Mouse (Mus musculus): Measurements from ENCODE around the gene Adck1. TPM values are rescaled to one million over a fixed set of nuclear protein-coding genes. Genes with fewer than 3 reads are reported as not detected.

Adck1 gene
- polyA plus RNA-seq, 1 experiment from 2014 or later: 12.5 TPM

DNA sequence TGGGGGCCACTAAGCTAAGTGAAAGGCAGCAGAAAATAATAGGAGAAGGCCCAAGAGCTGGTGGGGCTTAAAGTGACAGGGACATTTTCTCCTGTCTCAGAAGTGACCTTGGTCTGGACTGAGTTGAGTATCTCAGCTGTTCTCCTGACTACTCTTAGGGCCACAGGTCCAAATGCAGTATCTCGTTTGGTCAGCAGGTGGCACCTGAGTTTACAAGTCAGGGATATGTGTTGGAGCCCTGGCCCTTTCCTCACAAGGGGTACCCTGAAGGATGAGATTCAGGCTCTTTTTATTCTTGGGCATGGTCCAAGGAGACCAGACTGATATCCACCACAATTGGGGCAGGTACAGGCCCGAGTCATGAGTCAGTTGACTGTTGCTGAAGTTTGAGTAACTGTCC, 44.8 kb downstream of the Adck1 start:
- Histone ChIP-seq H3K27me3 (ENCODE audit: control insufficient read depth, insufficient read depth, low read length) (no peaks in the 10 kb centered on the region), H3K4me1 (ENCODE audit: control insufficient read depth, insufficient read depth, low read length) (no peaks in the 10 kb centered on the region), H3K9ac (replicated peaks; ENCODE audit: low read length) (no peak overlapping the region), H3K27ac (replicated peaks; ENCODE audit: low read depth, low read length) (no peak overlapping the region), H3K4me3 (ENCODE audit: low read depth, low read length) (no peak overlapping the region), H3K4me2 (ENCODE audit: low read depth, low read length) (no peak overlapping the region), H3K9me3 (replicated peaks; ENCODE audit: control insufficient read depth, low read length) (no peaks in the 10 kb centered on the region), H3K36me3 (replicated peaks; ENCODE audit: control insufficient read depth, insufficient read depth, low read depth, low read length) (no peaks in the 10 kb centered on the region)
- WGBS: 23% methylated on average over 2 of the region's 2 CpGs
- DNase-seq (ENCODE audit: low spot score) (peak; percentile 70), ATAC-seq (replicated peaks; ENCODE audit: insufficient number of reproducible peaks, low FRiP score, low TSS enrichment, low read depth) (peak; percentile 37; the same call in 1 of the 2 replicates)

DNA sequence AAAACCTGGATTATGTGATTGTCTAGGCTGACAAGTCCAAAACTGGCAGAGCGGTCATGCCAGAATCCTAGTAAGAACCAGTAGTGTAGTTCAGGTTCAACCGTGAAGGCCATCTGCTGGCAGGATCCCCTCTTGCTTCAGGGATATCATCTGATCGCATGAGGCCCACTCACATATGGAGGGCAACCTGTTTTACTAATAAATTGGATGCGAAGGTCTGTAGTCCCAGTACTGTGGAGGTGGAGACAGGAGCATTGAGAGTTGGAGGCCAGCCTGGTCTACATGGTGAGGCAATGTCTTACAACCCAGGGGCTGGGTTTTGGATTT, 47.6 kb downstream of the Adck1 start:
- Histone ChIP-seq H3K4me3 (ENCODE audit: low read depth, low read length) (no peak overlapping the region), H3K27me3 (ENCODE audit: control insufficient read depth, insufficient read depth, low read length) (no peaks in the 10 kb centered on the region), H3K9ac (replicated peaks; ENCODE audit: low read length) (no peak overlapping the region), H3K4me2 (ENCODE audit: low read depth, low read length) (no peak overlapping the region), H3K27ac (replicated peaks; ENCODE audit: low read depth, low read length) (no peak overlapping the region), H3K9me3 (replicated peaks; ENCODE audit: control insufficient read depth, low read length) (no peaks in the 10 kb centered on the region), H3K4me1 (ENCODE audit: control insufficient read depth, insufficient read depth, low read length) (no peaks in the 10 kb centered on the region), H3K36me3 (replicated peaks; ENCODE audit: control insufficient read depth, insufficient read depth, low read depth, low read length) (no peaks in the 10 kb centered on the region)
- DNase-seq (ENCODE audit: low spot score): peak; percentile 3
- no peak for ATAC-seq (replicated peaks; ENCODE audit: insufficient number of reproducible peaks, low FRiP score, low TSS enrichment, low read depth)
- 89% methylated on average over 4 of the region's 4 CpGs for WGBS

DNA sequence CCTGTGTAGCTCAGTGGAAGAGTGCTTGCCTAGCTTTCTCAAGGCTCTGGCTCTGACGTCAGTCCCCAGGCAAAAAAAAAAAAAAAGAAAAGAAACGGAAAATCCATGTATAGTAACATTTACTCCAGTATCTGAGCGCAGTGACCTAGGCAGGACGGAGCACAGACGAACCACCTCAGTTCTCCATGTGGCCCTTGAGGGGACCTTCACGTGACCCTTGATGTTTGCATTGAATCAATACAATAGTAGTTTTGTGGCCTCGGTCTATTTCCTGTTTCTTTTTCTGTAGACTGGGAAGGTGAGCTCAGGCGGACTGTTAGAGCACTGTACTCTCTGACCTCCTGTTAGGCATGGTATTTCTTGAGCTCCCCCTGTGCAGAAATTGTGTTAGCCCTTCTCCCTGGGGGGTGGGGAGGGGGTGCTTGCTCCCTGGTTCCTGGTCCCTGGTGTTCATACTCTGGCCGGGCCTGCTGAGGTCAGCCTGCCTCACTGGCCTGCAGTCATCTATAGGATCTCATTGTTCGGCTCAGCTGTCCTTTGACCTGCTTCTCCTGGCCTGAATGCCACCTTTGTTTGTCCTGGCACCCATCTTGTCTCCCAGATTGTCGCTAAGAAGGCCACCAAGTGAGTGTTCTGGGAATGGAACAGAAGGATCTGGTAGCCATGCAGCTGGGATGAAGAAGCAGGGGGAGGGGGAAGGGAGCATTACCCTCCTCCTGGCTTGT, 48.1 kb downstream of the Adck1 start:
- WGBS: 33% methylated on average over 11 of the region's 11 CpGs
- Histone ChIP-seq H3K4me2 (ENCODE audit: low read depth, low read length) (no peak overlapping the region), H3K27ac (replicated peaks; ENCODE audit: low read depth, low read length) (no peak overlapping the region), H3K9me3 (replicated peaks; ENCODE audit: control insufficient read depth, low read length) (no peaks in the 10 kb centered on the region), H3K4me3 (ENCODE audit: low read depth, low read length) (no peak overlapping the region), H3K9ac (replicated peaks; ENCODE audit: low read length) (no peak overlapping the region), H3K4me1 (ENCODE audit: control insufficient read depth, insufficient read depth, low read length) (no peaks in the 10 kb centered on the region), H3K36me3 (replicated peaks; ENCODE audit: control insufficient read depth, insufficient read depth, low read depth, low read length) (no peaks in the 10 kb centered on the region), H3K27me3 (ENCODE audit: control insufficient read depth, insufficient read depth, low read length) (no peaks in the 10 kb centered on the region)
- no peak for DNase-seq (ENCODE audit: low spot score)
- no peak for ATAC-seq (replicated peaks; ENCODE audit: insufficient number of reproducible peaks, low FRiP score, low TSS enrichment, low read depth)

DNA sequence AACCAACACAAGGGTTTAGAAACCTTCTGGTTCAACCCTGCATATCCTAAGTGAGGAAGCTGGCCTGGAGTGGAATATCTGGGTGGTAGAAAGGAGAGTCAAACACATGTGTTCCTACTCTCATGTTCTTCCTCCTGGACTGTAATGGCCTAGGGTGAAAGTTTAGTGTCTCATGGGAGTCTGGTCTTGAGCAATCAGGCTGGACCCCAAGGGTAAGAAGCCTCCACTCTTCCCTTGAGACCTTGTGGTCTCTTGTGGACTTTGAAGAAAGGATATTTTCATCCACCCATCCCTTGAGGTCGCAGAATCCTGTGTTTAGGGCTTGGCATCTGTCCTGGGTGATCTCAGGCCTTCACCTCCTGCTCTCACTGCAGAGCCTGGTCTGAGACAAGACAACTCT, 52.9 kb downstream of the Adck1 start:
- no peak for ATAC-seq (replicated peaks; ENCODE audit: insufficient number of reproducible peaks, low FRiP score, low TSS enrichment, low read depth)
- Histone ChIP-seq H3K36me3 (replicated peaks; ENCODE audit: control insufficient read depth, insufficient read depth, low read depth, low read length) (no peaks in the 10 kb centered on the region), H3K4me1 (ENCODE audit: control insufficient read depth, insufficient read depth, low read length) (no peaks in the 10 kb centered on the region), H3K27me3 (ENCODE audit: control insufficient read depth, insufficient read depth, low read length) (no peaks in the 10 kb centered on the region), H3K27ac (replicated peaks; ENCODE audit: low read depth, low read length) (no peak overlapping the region), H3K4me3 (ENCODE audit: low read depth, low read length) (no peak overlapping the region), H3K9me3 (replicated peaks; ENCODE audit: control insufficient read depth, low read length) (no peaks in the 10 kb centered on the region), H3K9ac (replicated peaks; ENCODE audit: low read length) (no peak overlapping the region), H3K4me2 (ENCODE audit: low read depth, low read length) (no peak overlapping the region)
- DNase-seq (ENCODE audit: low spot score): no peak
- WGBS: 84% methylated on average over 1 of the region's 1 CpGs

DNA sequence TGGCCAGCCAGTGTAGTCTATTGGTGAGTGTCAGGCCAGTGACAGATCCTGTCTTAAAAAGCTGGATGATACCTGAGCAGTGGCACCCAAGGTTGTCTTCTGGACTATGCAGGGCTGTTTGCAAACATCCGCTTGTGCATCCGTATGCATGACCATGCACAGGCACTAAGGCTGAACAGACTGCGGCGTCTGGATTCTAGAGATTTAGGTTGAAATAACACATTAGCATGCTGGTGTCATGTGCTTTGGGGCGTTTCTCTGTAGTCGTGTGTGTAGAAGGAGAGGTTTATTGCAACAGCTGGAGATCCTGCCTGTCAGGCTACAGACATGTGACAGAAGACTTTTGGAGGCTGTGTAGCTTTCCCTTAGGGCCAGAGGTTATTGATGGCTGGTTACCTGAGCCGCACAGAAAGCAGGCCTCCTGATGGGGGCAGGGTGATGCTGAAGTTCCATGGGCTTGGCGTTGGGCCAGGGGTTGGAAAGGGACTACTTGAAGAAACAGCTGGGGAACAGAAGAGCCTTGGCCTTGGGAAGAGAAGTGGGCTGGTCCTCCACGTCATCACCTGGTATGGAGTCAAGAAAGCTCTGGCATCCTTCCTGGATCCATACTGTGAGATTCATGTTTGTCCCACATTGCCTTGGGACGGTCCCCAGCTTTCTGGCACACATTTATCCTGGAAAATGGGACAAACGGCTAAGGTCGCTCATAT, 59.7 kb downstream of the Adck1 start:
- Histone ChIP-seq H3K9ac (replicated peaks; ENCODE audit: low read length) (no peak overlapping the region), H3K9me3 (replicated peaks; ENCODE audit: control insufficient read depth, low read length) (no peaks in the 10 kb centered on the region), H3K4me1 (ENCODE audit: control insufficient read depth, insufficient read depth, low read length) (no peaks in the 10 kb centered on the region), H3K36me3 (replicated peaks; ENCODE audit: control insufficient read depth, insufficient read depth, low read depth, low read length) (no peaks in the 10 kb centered on the region), H3K27me3 (ENCODE audit: control insufficient read depth, insufficient read depth, low read length) (no peaks in the 10 kb centered on the region), H3K4me3 (ENCODE audit: low read depth, low read length) (no peak overlapping the region), H3K27ac (replicated peaks; ENCODE audit: low read depth, low read length) (no peak overlapping the region), H3K4me2 (ENCODE audit: low read depth, low read length) (no peak overlapping the region)
- ATAC-seq (replicated peaks; ENCODE audit: insufficient number of reproducible peaks, low FRiP score, low TSS enrichment, low read depth) (no peak), DNase-seq (ENCODE audit: low spot score) (no peak)
- 75% methylated on average over 12 of the region's 12 CpGs for WGBS

DNA sequence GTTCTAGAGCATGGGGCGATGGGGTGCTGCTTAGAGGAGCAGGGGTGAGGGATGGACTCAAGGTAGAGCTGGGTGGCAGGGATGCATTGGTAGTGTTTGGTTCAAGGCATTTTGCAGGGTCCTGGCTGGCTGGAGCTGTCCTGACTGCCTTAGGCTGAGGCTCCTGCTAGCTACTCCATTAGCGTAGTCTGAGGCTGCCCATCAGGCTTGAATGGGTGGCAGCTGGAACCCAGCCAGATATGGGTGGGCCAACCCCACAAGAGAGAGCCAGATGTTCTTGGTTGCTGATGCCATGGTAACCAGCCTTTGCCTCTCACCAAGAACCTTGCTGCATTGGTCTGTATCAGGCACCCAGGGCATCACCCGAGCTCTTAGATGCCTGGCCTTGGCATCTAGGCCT, 66.6 kb downstream of the Adck1 start:
- H3K4me3 ChIP-seq (ENCODE audit: low read depth, low read length): no peak overlapping the region
- no peak overlapping the region for H3K9ac ChIP-seq (replicated peaks; ENCODE audit: low read length)
- no peaks in the 10 kb centered on the region for H3K36me3 ChIP-seq (replicated peaks; ENCODE audit: control insufficient read depth, insufficient read depth, low read depth, low read length)
- no peak for DNase-seq (ENCODE audit: low spot score)
- H3K4me1 ChIP-seq (ENCODE audit: control insufficient read depth, insufficient read depth, low read length): no peaks in the 10 kb centered on the region
- H3K9me3 ChIP-seq (replicated peaks; ENCODE audit: control insufficient read depth, low read length): no peaks in the 10 kb centered on the region
- ATAC-seq (replicated peaks; ENCODE audit: insufficient number of reproducible peaks, low FRiP score, low TSS enrichment, low read depth): 0 out of 2 replicates have a peak, but pooled peaks have one; percentile 54
- H3K27ac ChIP-seq (replicated peaks; ENCODE audit: low read depth, low read length): no peak overlapping the region
- 89% methylated on average over 3 of the region's 3 CpGs for WGBS
- no peak overlapping the region for H3K4me2 ChIP-seq (ENCODE audit: low read depth, low read length)
- H3K27me3 ChIP-seq (ENCODE audit: control insufficient read depth, insufficient read depth, low read length): no peaks in the 10 kb centered on the region

DNA sequence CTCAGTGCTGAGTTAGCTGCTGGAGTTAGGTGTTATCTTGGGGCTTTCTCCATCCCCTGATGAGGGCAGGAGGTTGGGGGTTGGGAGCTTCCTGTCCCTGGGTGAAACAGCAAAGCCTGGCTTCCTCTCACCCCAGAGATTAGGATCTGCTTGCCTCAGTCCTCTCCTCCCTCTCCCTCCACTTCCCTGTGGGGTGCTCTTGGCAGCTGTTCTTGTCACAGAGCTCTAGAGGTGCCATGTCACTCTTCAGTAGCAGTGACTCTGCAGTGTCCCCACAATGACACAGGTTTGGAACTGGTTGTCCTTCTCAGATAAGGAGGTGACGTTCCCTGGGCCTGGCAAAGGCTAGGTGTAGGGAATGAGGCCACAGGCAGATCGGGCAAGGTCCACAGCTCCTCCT, 68.4 kb downstream of the Adck1 start:
- no peak overlapping the region for H3K4me3 ChIP-seq (ENCODE audit: low read depth, low read length)
- DNase-seq (ENCODE audit: low spot score) (no peak), ATAC-seq (replicated peaks; ENCODE audit: insufficient number of reproducible peaks, low FRiP score, low TSS enrichment, low read depth) (no peak)
- H3K27me3 ChIP-seq (ENCODE audit: control insufficient read depth, insufficient read depth, low read length): no peaks in the 10 kb centered on the region
- H3K4me2 ChIP-seq (ENCODE audit: low read depth, low read length): no peak overlapping the region
- no peak overlapping the region for H3K27ac ChIP-seq (replicated peaks; ENCODE audit: low read depth, low read length)
- H3K9ac ChIP-seq (replicated peaks; ENCODE audit: low read length): no peak overlapping the region
- no peaks in the 10 kb centered on the region for H3K9me3 ChIP-seq (replicated peaks; ENCODE audit: control insufficient read depth, low read length)
- H3K4me1 ChIP-seq (ENCODE audit: control insufficient read depth, insufficient read depth, low read length): no peaks in the 10 kb centered on the region
- 81% methylated on average over 2 of the region's 2 CpGs for WGBS
- H3K36me3 ChIP-seq (replicated peaks; ENCODE audit: control insufficient read depth, insufficient read depth, low read depth, low read length): no peaks in the 10 kb centered on the region

DNA sequence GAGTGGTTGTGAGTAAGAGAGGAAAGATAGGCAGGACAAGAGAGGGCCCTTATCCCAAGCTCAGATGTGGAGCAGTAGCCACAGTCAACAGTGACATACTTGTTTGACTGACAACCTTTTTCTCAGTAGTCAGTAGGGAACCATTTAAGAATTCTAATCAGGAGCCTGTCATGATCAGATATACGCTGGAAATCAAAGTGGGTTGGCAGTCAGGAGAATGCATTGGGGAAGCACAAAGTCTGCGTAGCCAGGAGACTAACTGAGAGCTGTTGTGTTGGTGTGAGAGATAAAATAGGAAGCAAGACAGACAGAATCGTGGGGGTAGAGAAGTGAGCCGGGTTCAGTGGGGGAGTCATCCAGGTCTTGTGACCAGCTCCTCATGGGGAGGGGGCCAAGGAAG, 71.9 kb downstream of the Adck1 start:
- Histone ChIP-seq H3K4me2 (ENCODE audit: low read depth, low read length) (no peak overlapping the region), H3K36me3 (replicated peaks; ENCODE audit: control insufficient read depth, insufficient read depth, low read depth, low read length) (no peaks in the 10 kb centered on the region), H3K4me1 (ENCODE audit: control insufficient read depth, insufficient read depth, low read length) (no peaks in the 10 kb centered on the region), H3K9ac (replicated peaks; ENCODE audit: low read length) (no peak overlapping the region), H3K27me3 (ENCODE audit: control insufficient read depth, insufficient read depth, low read length) (no peaks in the 10 kb centered on the region), H3K27ac (replicated peaks; ENCODE audit: low read depth, low read length) (no peak overlapping the region), H3K4me3 (ENCODE audit: low read depth, low read length) (no peak overlapping the region), H3K9me3 (replicated peaks; ENCODE audit: control insufficient read depth, low read length) (no peaks in the 10 kb centered on the region)
- 87% methylated on average over 4 of the region's 4 CpGs for WGBS
- DNase-seq (ENCODE audit: low spot score) (no peak), ATAC-seq (replicated peaks; ENCODE audit: insufficient number of reproducible peaks, low FRiP score, low TSS enrichment, low read depth) (no peak)

All from embryonic facial prominence, embryonic 11.5 days (tissue).